Mouse (Mus musculus): ENCODE measurements at regions not wholly inside any gene's neighbourhood (a gene's known extent, or its start where the extent isn't known, plus 50 kb on each side); places are given as distances from the start of the nearest gene placed in this dataset.
A peak's percentile ranks its signal among the peaks of the same experiment; 100 is the strongest.

- no peaks in the 10 kb centered on the region for H3K27me3 ChIP-seq (ENCODE audit: control insufficient read depth, insufficient read depth, low read length)
- no peaks in the 10 kb centered on the region for H3K9me3 ChIP-seq (replicated peaks; ENCODE audit: control insufficient read depth, low read length)
- H3K4me3 ChIP-seq (ENCODE audit: low read depth, low read length) = no peak overlapping the region
- WGBS = 68% methylated on average over 1 of the region's 2 CpGs
- no peaks in the 10 kb centered on the region for H3K36me3 ChIP-seq (replicated peaks; ENCODE audit: control insufficient read depth, insufficient read depth, low read depth, low read length)
- no peak overlapping the region for H3K4me2 ChIP-seq (ENCODE audit: low read depth, low read length)
- ATAC-seq (replicated peaks; ENCODE audit: insufficient number of reproducible peaks, low FRiP score, low TSS enrichment, low read depth) (no peak), DNase-seq (ENCODE audit: low spot score) (no peak)
- no peak overlapping the region for H3K27ac ChIP-seq (replicated peaks; ENCODE audit: low read depth, low read length)
- no peaks in the 10 kb centered on the region for H3K4me1 ChIP-seq (ENCODE audit: control insufficient read depth, insufficient read depth, low read length)
- no peak overlapping the region for H3K9ac ChIP-seq (replicated peaks; ENCODE audit: low read length)
Observed at GRCm38 (mm10) chr7:113650631-113651030, 115.2 kb upstream of the Spon1 start.

- Histone ChIP-seq H3K4me2 (ENCODE audit: low read depth, low read length) (no peak overlapping the region), H3K27me3 (ENCODE audit: control insufficient read depth, insufficient read depth, low read length) (no peaks in the 10 kb centered on the region), H3K9me3 (replicated peaks; ENCODE audit: control insufficient read depth, low read length) (no peaks in the 10 kb centered on the region), H3K9ac (replicated peaks; ENCODE audit: low read length) (no peak overlapping the region), H3K36me3 (replicated peaks; ENCODE audit: control insufficient read depth, insufficient read depth, low read depth, low read length) (no peaks in the 10 kb centered on the region), H3K4me1 (ENCODE audit: control insufficient read depth, insufficient read depth, low read length) (no peaks in the 10 kb centered on the region), H3K27ac (replicated peaks; ENCODE audit: low read depth, low read length) (no peak overlapping the region), H3K4me3 (ENCODE audit: low read depth, low read length) (no peak overlapping the region)
- ATAC-seq (replicated peaks; ENCODE audit: insufficient number of reproducible peaks, low FRiP score, low TSS enrichment, low read depth) = no peak
- no peak for DNase-seq (ENCODE audit: low spot score)
- 88% methylated on average over 1 of the region's 1 CpGs for WGBS
Observed at GRCm38 (mm10) chr7:113651696-113652095, 114.1 kb upstream of the Spon1 start.

- 20% methylated on average over 5 of the region's 5 CpGs for WGBS
- DNase-seq (ENCODE audit: low spot score) (peak; percentile 73), ATAC-seq (replicated peaks; ENCODE audit: insufficient number of reproducible peaks, low FRiP score, low TSS enrichment, low read depth) (no peak)
- H3K27me3 ChIP-seq (ENCODE audit: control insufficient read depth, insufficient read depth, low read length) = no peaks in the 10 kb centered on the region
- no peak overlapping the region for H3K4me3 ChIP-seq (ENCODE audit: low read depth, low read length)
- no peaks in the 10 kb centered on the region for H3K4me1 ChIP-seq (ENCODE audit: control insufficient read depth, insufficient read depth, low read length)
- H3K27ac ChIP-seq (replicated peaks; ENCODE audit: low read depth, low read length) = no peak overlapping the region
- H3K36me3 ChIP-seq (replicated peaks; ENCODE audit: control insufficient read depth, insufficient read depth, low read depth, low read length) = no peaks in the 10 kb centered on the region
- no peak overlapping the region for H3K9ac ChIP-seq (replicated peaks; ENCODE audit: low read length)
- H3K9me3 ChIP-seq (replicated peaks; ENCODE audit: control insufficient read depth, low read length) = no peaks in the 10 kb centered on the region
- H3K4me2 ChIP-seq (ENCODE audit: low read depth, low read length) = no peak overlapping the region
Observed at GRCm38 (mm10) chr7:113653130-113653529, 112.7 kb upstream of the Spon1 start.

GRCm38 (mm10) chr7:113655336-113655735, 110.5 kb upstream of the Spon1 start:
- WGBS = 77% methylated on average over 5 of the region's 5 CpGs
- H3K4me3 ChIP-seq (ENCODE audit: low read depth, low read length) = no peak overlapping the region
- ATAC-seq (replicated peaks; ENCODE audit: insufficient number of reproducible peaks, low FRiP score, low TSS enrichment, low read depth) = no peak

GRCm38 (mm10) chr7:113672779-113673595, 92.8 kb upstream of the Spon1 start:
- H3K27ac ChIP-seq (replicated peaks; ENCODE audit: low read depth, low read length) = no peak overlapping the region
- H3K4me1 ChIP-seq (ENCODE audit: control insufficient read depth, insufficient read depth, low read length) = no peaks in the 10 kb centered on the region
- no peak for ATAC-seq (replicated peaks; ENCODE audit: insufficient number of reproducible peaks, low FRiP score, low TSS enrichment, low read depth)
- DNase-seq (ENCODE audit: low spot score) = no peak
- no peaks in the 10 kb centered on the region for H3K36me3 ChIP-seq (replicated peaks; ENCODE audit: control insufficient read depth, insufficient read depth, low read depth, low read length)
- no peak overlapping the region for H3K4me3 ChIP-seq (ENCODE audit: low read depth, low read length)
- H3K9ac ChIP-seq (replicated peaks; ENCODE audit: low read length) = no peak overlapping the region
- no peak overlapping the region for H3K4me2 ChIP-seq (ENCODE audit: low read depth, low read length)
- H3K27me3 ChIP-seq (ENCODE audit: control insufficient read depth, insufficient read depth, low read length) = no peaks in the 10 kb centered on the region
- no peaks in the 10 kb centered on the region for H3K9me3 ChIP-seq (replicated peaks; ENCODE audit: control insufficient read depth, low read length)
- WGBS = 60% methylated on average over 18 of the region's 18 CpGs

More at GRCm38 (mm10) chr7:113655336-113655735, 110.5 kb upstream of the Spon1 start:
- Histone ChIP-seq H3K4me2 (ENCODE audit: low read depth, low read length) (no peak overlapping the region), H3K27me3 (ENCODE audit: control insufficient read depth, insufficient read depth, low read length) (no peaks in the 10 kb centered on the region), H3K27ac (replicated peaks; ENCODE audit: low read depth, low read length) (no peak overlapping the region), H3K9me3 (replicated peaks; ENCODE audit: control insufficient read depth, low read length) (no peaks in the 10 kb centered on the region), H3K9ac (replicated peaks; ENCODE audit: low read length) (no peak overlapping the region), H3K36me3 (replicated peaks; ENCODE audit: control insufficient read depth, insufficient read depth, low read depth, low read length) (no peaks in the 10 kb centered on the region), H3K4me1 (ENCODE audit: control insufficient read depth, insufficient read depth, low read length) (no peaks in the 10 kb centered on the region)
- DNase-seq (ENCODE audit: low spot score) = no peak

- Histone ChIP-seq H3K27ac (replicated peaks; ENCODE audit: low read depth, low read length) (no peak overlapping the region), H3K9me3 (replicated peaks; ENCODE audit: control insufficient read depth, low read length) (no peaks in the 10 kb centered on the region), H3K4me1 (ENCODE audit: control insufficient read depth, insufficient read depth, low read length) (no peaks in the 10 kb centered on the region), H3K4me3 (ENCODE audit: low read depth, low read length) (no peak overlapping the region), H3K4me2 (ENCODE audit: low read depth, low read length) (no peak overlapping the region), H3K36me3 (replicated peaks; ENCODE audit: control insufficient read depth, insufficient read depth, low read depth, low read length) (no peaks in the 10 kb centered on the region), H3K9ac (replicated peaks; ENCODE audit: low read length) (no peak overlapping the region), H3K27me3 (ENCODE audit: control insufficient read depth, insufficient read depth, low read length) (no peaks in the 10 kb centered on the region)
- no peak for DNase-seq (ENCODE audit: low spot score)
- no peak for ATAC-seq (replicated peaks; ENCODE audit: insufficient number of reproducible peaks, low FRiP score, low TSS enrichment, low read depth)
- WGBS = 75% methylated on average over 12 of the region's 12 CpGs
Observed at GRCm38 (mm10) chr7:113673596-113673956, 92.2 kb upstream of the Spon1 start.

GRCm38 (mm10) chr7:113682271-113682670, 83.5 kb upstream of the Spon1 start:
- H3K27me3 ChIP-seq (ENCODE audit: control insufficient read depth, insufficient read depth, low read length) = no peaks in the 10 kb centered on the region
- no peaks in the 10 kb centered on the region for H3K9me3 ChIP-seq (replicated peaks; ENCODE audit: control insufficient read depth, low read length)
- H3K9ac ChIP-seq (replicated peaks; ENCODE audit: low read length) = no peak overlapping the region
- no peaks in the 10 kb centered on the region for H3K36me3 ChIP-seq (replicated peaks; ENCODE audit: control insufficient read depth, insufficient read depth, low read depth, low read length)
- ATAC-seq (replicated peaks; ENCODE audit: insufficient number of reproducible peaks, low FRiP score, low TSS enrichment, low read depth) = no peak
- no peak overlapping the region for H3K4me2 ChIP-seq (ENCODE audit: low read depth, low read length)
- H3K4me1 ChIP-seq (ENCODE audit: control insufficient read depth, insufficient read depth, low read length) = no peaks in the 10 kb centered on the region
- no peak for DNase-seq (ENCODE audit: low spot score)
- H3K4me3 ChIP-seq (ENCODE audit: low read depth, low read length) = no peak overlapping the region
- H3K27ac ChIP-seq (replicated peaks; ENCODE audit: low read depth, low read length) = no peak overlapping the region
- WGBS = 83% methylated on average over 5 of the region's 5 CpGs

GRCm38 (mm10) chr7:113685349-113685748, 80.4 kb upstream of the Spon1 start:
- no peak for DNase-seq (ENCODE audit: low spot score)
- no peak for ATAC-seq (replicated peaks; ENCODE audit: insufficient number of reproducible peaks, low FRiP score, low TSS enrichment, low read depth)
- Histone ChIP-seq H3K4me3 (ENCODE audit: low read depth, low read length) (no peak overlapping the region), H3K4me1 (ENCODE audit: control insufficient read depth, insufficient read depth, low read length) (no peaks in the 10 kb centered on the region; the same call in 1 of the 2 replicates), H3K27ac (replicated peaks; ENCODE audit: low read depth, low read length) (no peak overlapping the region), H3K36me3 (replicated peaks; ENCODE audit: control insufficient read depth, insufficient read depth, low read depth, low read length) (no peaks in the 10 kb centered on the region), H3K27me3 (ENCODE audit: control insufficient read depth, insufficient read depth, low read length) (no peaks in the 10 kb centered on the region), H3K4me2 (ENCODE audit: low read depth, low read length) (no peak overlapping the region), H3K9ac (replicated peaks; ENCODE audit: low read length) (no peak overlapping the region), H3K9me3 (replicated peaks; ENCODE audit: control insufficient read depth, low read length) (no peaks in the 10 kb centered on the region)
- 93% methylated on average over 4 of the region's 4 CpGs for WGBS

Measured in embryonic facial prominence, embryonic 11.5 days (tissue).